Mouse (Mus musculus) heart, embryonic 10.5 days (tissue): ENCODE results near the gene Stag1. TPM values are rescaled to one million over a fixed set of nuclear protein-coding genes. Genes with fewer than 3 reads are reported as not detected.
"Not testable (repeated sequence)": the region's sequence is repeated elsewhere in the genome, so short reads cannot be mapped to it uniquely, and the experiment has no call there.

ENCODE experiments used
- DNase-seq: peaks from one replicate; pipeline ENCODE4 v3.0.0-alpha.2; 2017; ENCODE audit warnings: low spot score
- H3K27ac ChIP-seq: fragments of 300-500 bp; sonication (generic); 2 replicates; pipeline ENCODE4 v1.5.1; 2016; ENCODE audit warnings: mild to moderate bottlenecking
- H3K27me3 ChIP-seq: fragments of 300-500 bp; sonication (generic); 2 replicates; pipeline ENCODE4 v1.6.1; 2016; ENCODE audit warnings: mild to moderate bottlenecking; ENCODE audit not compliant: poor library complexity, insufficient read depth, severe bottlenecking
- H3K36me3 ChIP-seq: fragments of 300-500 bp; sonication (generic); 2 replicates; pipeline ENCODE4 v1.6.1; 2016; ENCODE audit warnings: mild to moderate bottlenecking, moderate library complexity
- H3K4me1 ChIP-seq: fragments of 300-500 bp; sonication (generic); 2 replicates; pipeline ENCODE4 v1.6.1; 2016; ENCODE audit warnings: mild to moderate bottlenecking
- H3K4me3 ChIP-seq: fragments of 300-500 bp; sonication (generic); 2 replicates; pipeline ENCODE4 v1.5.1; 2016; ENCODE audit warnings: mild to moderate bottlenecking, moderate library complexity
- H3K9me3 ChIP-seq: fragments of 300-500 bp; sonication (generic); 2 replicates; pipeline ENCODE4 v1.6.1; 2016; ENCODE audit warnings: mild to moderate bottlenecking, moderate library complexity
- WGBS: fragments of 180-500 bp; shearing (Covaris S2); methylation state at CpG from one replicate; pipeline ENCODE4 v1.1.7; 2016; 5-methylcytosine and 5-hydroxymethylcytosine counted together
- polyA plus RNA-seq: library from polyadenylated mRNA; unstranded; fragments of >200 nt; fragmentation: Nextera tagmentation; extraction: Ambion mirVana; gene quantifications from 2 replicates; pipeline ENCODE4 v1.2.1, GENCODE M21; 2016

Gene Stag1
- polyA plus RNA-seq, 1 experiment from 2014 or later: 38.1 TPM

DNA sequence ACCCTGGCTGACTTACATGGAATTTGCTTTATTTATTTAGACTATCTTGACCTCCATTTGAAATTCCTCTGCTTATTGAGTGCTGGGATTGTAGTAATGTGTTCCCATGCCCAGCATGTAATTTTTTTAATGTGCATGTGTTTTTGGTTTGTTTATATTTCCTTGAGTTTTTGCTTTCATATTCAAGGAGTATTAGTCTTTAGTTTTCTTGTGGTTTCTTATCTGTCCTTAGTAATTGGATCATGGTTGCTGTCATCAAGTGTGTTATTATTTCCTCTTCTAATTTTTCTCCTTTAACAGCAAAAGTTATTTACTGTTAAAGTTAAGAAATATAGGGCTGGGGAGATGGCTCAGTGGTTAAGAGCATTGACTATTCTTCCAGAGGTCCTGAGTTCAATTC, 63.0 kb downstream of the Stag1 start:
- H3K27me3 ChIP-seq: no peaks in the 10 kb centered on the region
- DNase-seq: no peak
- H3K27ac ChIP-seq: no peak overlapping the region
- no peak overlapping the region for H3K4me3 ChIP-seq
- 0 out of 2 replicates have a peak, but pooled peaks cover 5% of the 10 kb centered on the region for H3K36me3 ChIP-seq
- H3K9me3 ChIP-seq: no peaks in the 10 kb centered on the region
- H3K4me1 ChIP-seq: peaks cover 10% of the 10 kb centered on the region

GRCm38 (mm10) chr9:100663473-100664134, 66.0 kb downstream of the Stag1 start:
- H3K36me3 ChIP-seq: 0 out of 2 replicates have a peak, but pooled peaks cover 5% of the 10 kb centered on the region
- no peaks in the 10 kb centered on the region for H3K27me3 ChIP-seq
- WGBS: 90% methylated on average over 4 of the region's 4 CpGs

DNA sequence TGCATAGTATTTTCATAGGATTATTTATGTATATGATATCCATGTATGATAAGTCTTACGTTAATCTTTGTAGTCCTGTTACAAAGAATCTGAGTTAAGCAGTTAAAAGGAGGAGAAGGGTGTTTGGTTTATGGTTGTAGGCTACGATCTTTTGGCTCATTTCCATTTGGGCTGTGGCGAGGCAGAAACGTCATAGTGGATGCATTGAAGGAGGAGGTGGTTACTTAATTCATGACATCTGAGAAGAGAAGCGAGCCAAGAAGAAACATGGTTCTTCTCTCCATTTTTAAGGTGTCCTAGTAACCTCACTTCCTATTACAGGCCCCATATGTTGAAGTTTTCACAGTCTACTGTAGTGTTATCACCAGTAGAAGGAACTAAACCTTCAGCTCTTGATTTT, 72.6 kb downstream of the Stag1 start:
- Histone ChIP-seq H3K9me3 (no peaks in the 10 kb centered on the region), H3K4me3 (no peak overlapping the region), H3K36me3 (no peaks in the 10 kb centered on the region), H3K4me1 (no peaks in the 10 kb centered on the region), H3K27ac (no peak overlapping the region), H3K27me3 (no peaks in the 10 kb centered on the region)
- 89% methylated on average over 5 of the region's 5 CpGs for WGBS
- no peak for DNase-seq

More at GRCm38 (mm10) chr9:100663473-100664134, 66.0 kb downstream of the Stag1 start:
- no peak for DNase-seq
- Histone ChIP-seq H3K27ac (no peak overlapping the region), H3K4me3 (no peak overlapping the region), H3K9me3 (no peaks in the 10 kb centered on the region), H3K4me1 (no peaks in the 10 kb centered on the region)

DNA sequence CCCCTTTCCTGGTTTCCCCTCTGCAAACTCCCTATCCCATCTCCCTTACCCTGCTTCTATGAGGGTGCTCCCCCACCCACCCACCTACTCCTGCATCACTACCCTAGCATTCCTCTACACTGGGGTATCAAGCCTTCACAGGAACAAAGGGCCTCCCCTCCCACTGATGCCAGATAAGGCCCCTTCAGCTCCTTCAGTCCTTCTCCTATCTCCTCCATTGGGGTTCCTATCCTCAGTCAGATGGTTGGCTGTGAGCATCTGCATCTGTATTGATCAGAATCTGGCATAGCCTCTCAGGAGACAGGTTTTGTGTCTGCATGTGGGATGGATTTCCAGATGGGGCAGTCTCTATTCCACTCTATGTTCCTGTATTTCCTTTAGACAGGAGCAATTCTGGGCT, 81.4 kb downstream of the Stag1 start:
- Histone ChIP-seq H3K27me3 (no peaks in the 10 kb centered on the region), H3K27ac (no peak overlapping the region), H3K36me3 (no peaks in the 10 kb centered on the region), H3K9me3 (no peaks in the 10 kb centered on the region), H3K4me1 (peaks cover 3% of the 10 kb centered on the region; the same call in 1 of the 2 replicates), H3K4me3 (no peak overlapping the region)
- no peak for DNase-seq

DNA sequence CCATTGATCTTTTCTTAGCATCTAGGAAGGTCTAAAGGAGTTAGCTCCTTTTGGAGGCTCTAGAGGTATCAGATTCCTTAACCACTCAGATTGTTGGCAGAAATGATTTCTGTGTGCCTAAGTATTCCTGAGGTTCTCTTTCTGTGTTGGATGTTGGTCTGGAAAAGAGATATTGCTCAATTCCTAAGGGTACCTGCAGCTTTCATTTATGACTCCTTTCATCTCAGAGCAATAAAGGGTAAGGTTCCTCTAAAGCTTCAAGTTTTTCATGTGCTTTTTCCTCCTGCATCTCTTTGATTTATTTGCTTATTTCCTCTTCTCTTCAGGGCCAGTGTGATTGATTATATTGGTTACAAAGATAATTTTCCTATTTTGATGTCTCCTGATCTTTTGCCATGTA, 84.7 kb downstream of the Stag1 start:
- DNase-seq: no peak
- Histone ChIP-seq H3K4me1 (peaks cover 3% of the 10 kb centered on the region; the same call in 1 of the 2 replicates), H3K27ac (no peak overlapping the region), H3K9me3 (no peaks in the 10 kb centered on the region), H3K36me3 (no peaks in the 10 kb centered on the region), H3K27me3 (no peaks in the 10 kb centered on the region), H3K4me3 (no peak overlapping the region)

GRCm38 (mm10) chr9:100685769-100686487, 88.3 kb downstream of the Stag1 start:
- H3K4me1 ChIP-seq: peaks cover 3% of the 10 kb centered on the region; the same call in 1 of the 2 replicates
- H3K27ac ChIP-seq: no peak overlapping the region
- H3K4me3 ChIP-seq: no peak overlapping the region
- DNase-seq: no peak
- H3K36me3 ChIP-seq: no peaks in the 10 kb centered on the region
- WGBS: 60% methylated on average over 3 of the region's 3 CpGs
- H3K9me3 ChIP-seq: no peaks in the 10 kb centered on the region
- no peaks in the 10 kb centered on the region for H3K27me3 ChIP-seq

DNA sequence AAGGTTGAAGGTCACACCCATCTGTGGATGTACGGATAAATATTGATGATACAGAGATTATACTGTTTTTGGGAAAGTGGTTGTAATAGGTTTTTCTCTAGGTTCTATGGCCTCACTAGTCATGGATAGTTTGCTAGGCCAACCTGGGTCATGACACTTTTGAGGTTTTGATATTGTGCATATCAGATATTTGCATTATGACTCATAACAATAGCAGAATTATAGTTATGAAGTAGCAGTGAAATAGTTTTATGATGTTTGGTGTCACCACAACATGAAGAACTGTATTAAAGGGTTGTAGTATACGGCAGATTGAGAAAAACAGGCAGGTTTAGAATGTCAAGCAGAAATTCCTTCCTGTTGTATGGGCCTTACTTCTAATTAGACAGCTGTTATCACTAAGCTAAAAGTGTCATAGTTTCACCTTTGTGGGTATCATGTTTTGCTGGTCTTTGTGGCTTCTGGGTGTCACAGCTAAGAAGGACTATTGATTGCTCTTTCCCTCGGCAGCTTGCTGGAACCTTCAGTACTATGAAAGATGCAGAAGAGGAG, 92.2 kb downstream of the Stag1 start:
- WGBS: 86% methylated on average over 3 of the region's 3 CpGs
- no peak overlapping the region for H3K27ac ChIP-seq
- no peak for DNase-seq
- no peaks in the 10 kb centered on the region for H3K36me3 ChIP-seq
- 0 out of 2 replicates have a peak, but pooled peaks cover 3% of the 10 kb centered on the region for H3K4me1 ChIP-seq
- H3K4me3 ChIP-seq: no peak overlapping the region
- H3K27me3 ChIP-seq: no peaks in the 10 kb centered on the region
- no peaks in the 10 kb centered on the region for H3K9me3 ChIP-seq

DNA sequence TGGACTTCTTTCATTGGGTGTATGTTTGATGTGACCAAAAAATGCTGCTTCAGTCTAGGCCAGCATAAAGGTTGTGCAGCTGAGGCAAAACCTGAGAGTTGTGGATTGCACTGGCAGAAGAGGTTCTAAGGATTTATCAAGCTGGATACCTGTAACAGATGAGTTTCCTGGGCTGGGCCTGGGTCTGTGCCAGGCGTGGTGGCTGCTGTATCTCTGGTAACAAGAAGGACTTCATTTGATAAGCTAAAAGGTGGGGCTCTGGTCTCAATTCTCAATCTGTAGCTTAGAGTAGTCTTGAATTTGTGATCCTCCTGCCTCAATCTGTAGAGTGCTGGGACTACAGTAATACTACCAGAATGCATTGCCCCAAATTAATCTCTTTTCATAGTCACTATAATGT, 94.6 kb downstream of the Stag1 start:
- Histone ChIP-seq H3K27ac (no peak overlapping the region), H3K9me3 (no peaks in the 10 kb centered on the region), H3K27me3 (no peaks in the 10 kb centered on the region), H3K4me1 (0 out of 2 replicates have a peak, but pooled peaks cover 3% of the 10 kb centered on the region), H3K4me3 (no peak overlapping the region), H3K36me3 (no peaks in the 10 kb centered on the region)
- WGBS: 45% methylated on average over 1 of the region's 1 CpGs
- no peak for DNase-seq

GRCm38 (mm10) chr9:100696537-100696936, 98.9 kb downstream of the Stag1 start:
- no peak for DNase-seq
- Histone ChIP-seq H3K27ac (no peak overlapping the region), H3K9me3 (no peaks in the 10 kb centered on the region), H3K4me3 (no peak overlapping the region), H3K36me3 (no peaks in the 10 kb centered on the region), H3K27me3 (no peaks in the 10 kb centered on the region), H3K4me1 (0 out of 2 replicates have a peak, but pooled peaks cover 3% of the 10 kb centered on the region)
- WGBS: 84% methylated on average over 2 of the region's 2 CpGs

DNA sequence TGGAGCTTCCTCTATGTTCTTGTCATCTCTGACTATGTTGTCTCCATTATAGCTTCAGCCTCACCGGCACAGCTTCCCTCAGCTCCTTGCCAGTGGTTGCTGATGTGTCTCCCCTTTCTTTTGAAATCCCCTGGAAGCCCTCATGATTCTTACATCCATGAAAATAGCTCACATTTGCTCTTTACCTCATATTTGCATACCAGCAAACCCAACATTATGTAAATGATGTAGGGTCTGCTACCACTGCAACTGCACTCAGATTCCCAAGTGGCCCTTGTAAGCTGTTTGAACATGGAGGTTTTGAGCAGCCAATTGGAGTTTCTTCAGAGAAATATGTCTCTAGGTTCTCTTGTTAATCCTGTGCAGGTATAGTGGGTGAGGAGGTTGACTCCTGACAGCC, 110.0 kb downstream of the Stag1 start:
- Histone ChIP-seq H3K36me3 (no peaks in the 10 kb centered on the region), H3K4me1 (no peaks in the 10 kb centered on the region), H3K4me3 (no peak overlapping the region), H3K9me3 (no peaks in the 10 kb centered on the region), H3K27ac (no peak overlapping the region), H3K27me3 (no peaks in the 10 kb centered on the region)
- no peak for DNase-seq
- 82% methylated on average over 1 of the region's 1 CpGs for WGBS

DNA sequence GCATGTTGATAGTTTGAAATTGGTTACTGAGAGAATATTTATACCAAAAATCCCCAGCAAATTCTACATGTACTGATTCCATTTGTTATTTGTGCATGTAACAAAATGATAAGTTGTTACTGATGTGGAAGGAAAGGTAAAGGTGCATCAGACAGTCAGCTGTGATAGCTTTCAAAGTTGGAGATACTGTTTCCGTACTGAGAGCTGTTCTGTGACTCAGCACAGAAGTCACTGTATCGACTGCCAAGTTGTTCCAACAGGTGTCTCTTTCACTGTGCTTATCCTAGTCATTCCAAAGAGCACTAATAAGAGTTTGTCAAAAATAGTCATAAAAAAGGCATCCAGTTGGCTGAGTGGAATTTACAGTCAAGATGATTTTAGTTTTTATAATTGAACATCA, 114.1 kb downstream of the Stag1 start:
- WGBS: 58% methylated on average over 2 of the region's 2 CpGs

DNA sequence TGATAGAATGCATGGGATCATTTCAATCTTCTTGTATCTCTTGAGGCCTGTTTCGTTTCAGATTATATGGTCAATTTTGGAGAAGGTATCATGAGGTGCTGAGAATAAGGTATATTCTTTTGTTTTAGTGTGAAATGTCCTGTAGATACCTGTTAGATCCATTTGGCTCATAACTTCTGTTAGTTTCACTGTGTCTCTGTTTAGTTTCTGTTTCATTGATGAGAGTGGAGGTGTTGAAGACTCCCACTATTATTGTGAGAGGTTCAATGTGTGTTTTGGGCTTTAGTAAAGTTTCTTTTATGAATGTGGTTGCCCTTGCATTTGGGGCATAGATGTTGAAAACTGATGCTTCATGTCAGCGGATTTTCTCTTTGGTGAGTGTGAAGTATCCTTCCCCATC, 127.2 kb downstream of the Stag1 start:
- WGBS: 85% methylated on average over 2 of the region's 2 CpGs
- not testable (repeated sequence) for H3K9me3 ChIP-seq, H3K4me1 ChIP-seq, H3K4me3 ChIP-seq, H3K27ac ChIP-seq, H3K36me3 ChIP-seq, H3K27me3 ChIP-seq, DNase-seq

More for the DNA sequence above, 114.1 kb downstream of the Stag1 start:
- Histone ChIP-seq H3K27ac (no peak overlapping the region), H3K4me3 (no peak overlapping the region), H3K27me3 (no peaks in the 10 kb centered on the region), H3K9me3 (no peaks in the 10 kb centered on the region), H3K4me1 (no peaks in the 10 kb centered on the region), H3K36me3 (no peaks in the 10 kb centered on the region)
- no peak for DNase-seq

GRCm38 (mm10) chr9:100731839-100732238, 134.2 kb downstream of the Stag1 start:
- Histone ChIP-seq H3K36me3 (no peaks in the 10 kb centered on the region), H3K27me3 (no peaks in the 10 kb centered on the region), H3K4me3 (no peak overlapping the region), H3K27ac (no peak overlapping the region), H3K9me3 (no peaks in the 10 kb centered on the region), H3K4me1 (peaks cover 17% of the 10 kb centered on the region; the same call in 1 of the 2 replicates)
- DNase-seq: no peak
- 87% methylated on average over 1 of the region's 1 CpGs for WGBS
